Mouse (Mus musculus): ENCODE measurements at regions not wholly inside any gene's neighbourhood (a gene's known extent, or its start where the extent isn't known, plus 50 kb on each side); places are given as distances from the start of the nearest gene placed in this dataset.
"Not testable (repeated sequence)": the region's sequence is repeated elsewhere in the genome, so short reads cannot be mapped to it uniquely, and the experiment has no call there.

DNA sequence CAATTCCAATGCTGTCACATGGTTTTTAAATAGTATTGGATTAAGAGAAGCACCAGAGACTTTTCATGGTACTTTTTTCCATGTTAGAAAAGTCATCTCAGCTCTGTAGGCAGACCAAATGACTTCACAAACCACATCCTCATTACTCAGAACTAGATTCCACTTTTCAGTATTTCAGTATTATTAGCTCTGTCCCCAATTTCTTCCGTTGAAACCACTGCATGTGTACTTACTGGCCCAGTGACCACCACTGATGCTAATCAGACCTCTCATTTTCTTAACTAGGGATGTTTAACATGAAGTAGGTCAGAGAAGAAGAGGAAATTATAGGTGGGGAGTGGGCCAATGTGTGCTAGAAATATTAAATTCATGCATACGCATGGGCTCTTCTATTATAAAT lies 326.2 kb downstream of the Car8 start:
- Histone ChIP-seq H3K9ac (no peak overlapping the region), H3K27ac (no peak overlapping the region), H3K36me3 (no peaks in the 10 kb centered on the region), H3K4me1 (no peaks in the 10 kb centered on the region), H3K27me3 (no peaks in the 10 kb centered on the region), H3K4me3 (no peak overlapping the region), H3K4me2 (no peak overlapping the region), H3K9me3 (no peaks in the 10 kb centered on the region)
- WGBS, result 84% methylated on average over 2 of the region's 2 CpGs
- no peak for ATAC-seq (ENCODE audit: borderline replicate concordance, extremely low read depth, low FRiP score, low TSS enrichment)

GRCm38 (mm10) chr4:7903130-7903529 lies 335.7 kb downstream of the Car8 start:
- 58% methylated on average over 1 of the region's 1 CpGs for WGBS
- ATAC-seq (ENCODE audit: borderline replicate concordance, extremely low read depth, low FRiP score, low TSS enrichment), result no peak

DNA sequence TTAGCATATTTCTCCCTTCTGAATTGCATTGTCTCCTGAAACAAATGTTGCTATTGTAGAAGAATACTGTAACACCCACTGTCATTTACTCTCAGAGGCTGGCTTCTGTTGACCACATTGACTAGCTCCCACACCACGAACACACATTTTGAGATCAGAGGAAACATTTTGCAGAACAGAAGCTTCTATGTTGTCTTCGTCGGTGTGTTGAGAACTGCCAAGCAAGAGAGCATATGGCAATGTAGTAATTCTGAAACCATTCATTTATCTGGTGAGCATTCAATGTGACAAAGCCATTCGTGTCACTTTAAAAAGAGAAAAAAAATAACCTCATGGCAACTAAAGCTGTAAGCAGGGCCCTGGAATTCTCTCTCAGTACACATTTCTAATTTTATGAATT lies 343.9 kb downstream of the Car8 start:
- Histone ChIP-seq H3K4me1 (no peaks in the 10 kb centered on the region), H3K27me3 (no peaks in the 10 kb centered on the region), H3K27ac (no peak overlapping the region), H3K4me2 (no peak overlapping the region), H3K9ac (no peak overlapping the region), H3K9me3 (no peaks in the 10 kb centered on the region), H3K4me3 (no peak overlapping the region), H3K36me3 (no peaks in the 10 kb centered on the region)
- 81% methylated on average over 4 of the region's 4 CpGs for WGBS
- ATAC-seq (ENCODE audit: borderline replicate concordance, extremely low read depth, low FRiP score, low TSS enrichment), result no peak

More at GRCm38 (mm10) chr4:7903130-7903529, 335.7 kb downstream of the Car8 start:
- Histone ChIP-seq H3K27ac (no peak overlapping the region), H3K9me3 (no peaks in the 10 kb centered on the region), H3K27me3 (no peaks in the 10 kb centered on the region), H3K4me3 (no peak overlapping the region), H3K4me2 (no peak overlapping the region), H3K9ac (no peak overlapping the region), H3K4me1 (no peaks in the 10 kb centered on the region), H3K36me3 (no peaks in the 10 kb centered on the region)

GRCm38 (mm10) chr4:7891128-7891527 lies 347.7 kb downstream of the Car8 start:
- no peak overlapping the region for H3K4me3 ChIP-seq
- H3K9me3 ChIP-seq, result no peaks in the 10 kb centered on the region
- H3K27ac ChIP-seq, result no peak overlapping the region
- H3K27me3 ChIP-seq, result no peaks in the 10 kb centered on the region
- H3K4me1 ChIP-seq, result no peaks in the 10 kb centered on the region
- no peak for ATAC-seq (ENCODE audit: borderline replicate concordance, extremely low read depth, low FRiP score, low TSS enrichment)
- H3K36me3 ChIP-seq, result no peaks in the 10 kb centered on the region
- H3K4me2 ChIP-seq, result no peak overlapping the region
- 45% methylated on average over 2 of the region's 2 CpGs for WGBS
- H3K9ac ChIP-seq, result no peak overlapping the region

- 85% methylated on average over 1 of the region's 1 CpGs for WGBS
- H3K9ac ChIP-seq, result no peak overlapping the region
- no peaks in the 10 kb centered on the region for H3K9me3 ChIP-seq
- no peaks in the 10 kb centered on the region for H3K36me3 ChIP-seq
- no peaks in the 10 kb centered on the region for H3K27me3 ChIP-seq
- no peak for ATAC-seq (ENCODE audit: borderline replicate concordance, extremely low read depth, low FRiP score, low TSS enrichment)
- no peaks in the 10 kb centered on the region for H3K4me1 ChIP-seq
- H3K4me2 ChIP-seq, result no peak overlapping the region
- H3K4me3 ChIP-seq, result no peak overlapping the region
- H3K27ac ChIP-seq, result no peak overlapping the region
Observed at GRCm38 (mm10) chr4:7854518-7854917, 384.3 kb downstream of the Car8 start.

GRCm38 (mm10) chr4:7853121-7853782 lies 385.6 kb downstream of the Car8 start:
- no peak overlapping the region for H3K4me2 ChIP-seq
- ATAC-seq (ENCODE audit: borderline replicate concordance, extremely low read depth, low FRiP score, low TSS enrichment), result no peak
- no peaks in the 10 kb centered on the region for H3K4me1 ChIP-seq
- 45% methylated on average over 1 of the region's 1 CpGs for WGBS
- no peaks in the 10 kb centered on the region for H3K9me3 ChIP-seq
- no peak overlapping the region for H3K4me3 ChIP-seq
- no peaks in the 10 kb centered on the region for H3K27me3 ChIP-seq
- H3K27ac ChIP-seq, result no peak overlapping the region
- H3K36me3 ChIP-seq, result no peaks in the 10 kb centered on the region
- no peak overlapping the region for H3K9ac ChIP-seq

GRCm38 (mm10) chr4:7852006-7852615 lies 386.7 kb downstream of the Car8 start:
- WGBS, result 70% methylated on average over 4 of the region's 4 CpGs
- Histone ChIP-seq H3K4me1 (no peaks in the 10 kb centered on the region), H3K4me2 (no peak overlapping the region), H3K27me3 (no peaks in the 10 kb centered on the region), H3K9ac (no peak overlapping the region), H3K36me3 (no peaks in the 10 kb centered on the region), H3K9me3 (no peaks in the 10 kb centered on the region), H3K27ac (no peak overlapping the region), H3K4me3 (no peak overlapping the region)
- no peak for ATAC-seq (ENCODE audit: borderline replicate concordance, extremely low read depth, low FRiP score, low TSS enrichment)

DNA sequence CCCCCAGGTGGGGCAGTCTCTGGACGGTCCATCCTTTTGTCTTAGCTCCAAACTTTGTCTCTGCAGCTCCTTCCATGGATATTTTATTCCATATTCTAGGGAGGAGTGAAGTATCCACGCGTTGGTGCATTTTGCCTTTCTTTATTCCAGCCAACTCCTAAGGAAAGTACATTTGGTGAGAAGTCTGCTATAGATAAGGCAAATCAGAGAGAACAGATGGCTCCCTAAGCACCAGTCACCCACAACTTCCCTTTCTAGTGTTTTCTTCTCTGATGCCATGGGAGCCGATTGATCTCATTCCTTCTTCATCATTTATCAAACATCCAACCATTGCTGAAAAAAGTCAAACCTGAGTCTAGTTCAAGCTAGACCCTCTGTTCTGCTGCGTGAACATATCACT lies 391.4 kb downstream of the Car8 start:
- H3K27me3 ChIP-seq, result no peaks in the 10 kb centered on the region
- no peak overlapping the region for H3K4me3 ChIP-seq
- H3K4me2 ChIP-seq, result no peak overlapping the region
- no peaks in the 10 kb centered on the region for H3K36me3 ChIP-seq
- H3K9me3 ChIP-seq, result no peaks in the 10 kb centered on the region
- 77% methylated on average over 5 of the region's 5 CpGs for WGBS
- no peaks in the 10 kb centered on the region for H3K4me1 ChIP-seq
- no peak overlapping the region for H3K27ac ChIP-seq
- no peak overlapping the region for H3K9ac ChIP-seq
- ATAC-seq (ENCODE audit: borderline replicate concordance, extremely low read depth, low FRiP score, low TSS enrichment), result no peak

- Histone ChIP-seq H3K9ac (no peak overlapping the region), H3K4me3 (no peak overlapping the region), H3K27me3 (no peaks in the 10 kb centered on the region), H3K27ac (no peak overlapping the region), H3K4me2 (no peak overlapping the region), H3K9me3 (no peaks in the 10 kb centered on the region), H3K36me3 (no peaks in the 10 kb centered on the region), H3K4me1 (no peaks in the 10 kb centered on the region)
- WGBS, result 71% methylated on average over 1 of the region's 1 CpGs
- no peak for ATAC-seq (ENCODE audit: borderline replicate concordance, extremely low read depth, low FRiP score, low TSS enrichment)
Observed at GRCm38 (mm10) chr4:7829126-7829525, 409.7 kb downstream of the Car8 start.

GRCm38 (mm10) chr4:7819847-7820246 lies 419.0 kb downstream of the Car8 start:
- Histone ChIP-seq H3K4me2 (no peak overlapping the region), H3K27ac (no peak overlapping the region), H3K27me3 (no peaks in the 10 kb centered on the region), H3K9me3 (no peaks in the 10 kb centered on the region), H3K36me3 (no peaks in the 10 kb centered on the region), H3K4me1 (no peaks in the 10 kb centered on the region), H3K9ac (no peak overlapping the region), H3K4me3 (no peak overlapping the region)
- no peak for ATAC-seq (ENCODE audit: borderline replicate concordance, extremely low read depth, low FRiP score, low TSS enrichment)

GRCm38 (mm10) chr4:7777761-7778160 lies 461.1 kb downstream of the Car8 start:
- H3K9ac ChIP-seq; H3K27me3 ChIP-seq; H3K9me3 ChIP-seq; H3K27ac ChIP-seq; H3K4me3 ChIP-seq; H3K4me1 ChIP-seq; H3K4me2 ChIP-seq; H3K36me3 ChIP-seq; ATAC-seq (ENCODE audit: borderline replicate concordance, extremely low read depth, low FRiP score, low TSS enrichment): not testable (repeated sequence)
- WGBS, result 62% methylated on average over 1 of the region's 1 CpGs

- no peaks in the 10 kb centered on the region for H3K9me3 ChIP-seq
- H3K36me3 ChIP-seq, result no peaks in the 10 kb centered on the region
- H3K4me2 ChIP-seq, result no peak overlapping the region
- no peaks in the 10 kb centered on the region for H3K27me3 ChIP-seq
- no peak overlapping the region for H3K9ac ChIP-seq
- H3K4me3 ChIP-seq, result no peak overlapping the region
- H3K27ac ChIP-seq, result no peak overlapping the region
- no peaks in the 10 kb centered on the region for H3K4me1 ChIP-seq
- ATAC-seq (ENCODE audit: borderline replicate concordance, extremely low read depth, low FRiP score, low TSS enrichment), result no peak
Observed at GRCm38 (mm10) chr4:7755473-7755872, 483.4 kb downstream of the Car8 start.

GRCm38 (mm10) chr4:7753931-7754330 lies 484.9 kb downstream of the Car8 start:
- no peak overlapping the region for H3K27ac ChIP-seq
- no peak overlapping the region for H3K9ac ChIP-seq
- no peaks in the 10 kb centered on the region for H3K27me3 ChIP-seq
- H3K4me1 ChIP-seq, result no peaks in the 10 kb centered on the region
- no peaks in the 10 kb centered on the region for H3K9me3 ChIP-seq
- ATAC-seq (ENCODE audit: borderline replicate concordance, extremely low read depth, low FRiP score, low TSS enrichment), result no peak
- no peak overlapping the region for H3K4me3 ChIP-seq
- no peaks in the 10 kb centered on the region for H3K36me3 ChIP-seq
- 60% methylated on average over 4 of the region's 4 CpGs for WGBS
- H3K4me2 ChIP-seq, result no peak overlapping the region

Measured in lung, embryonic 15.5 days (tissue).